Mouse (Mus musculus) cerebellum, adult 2 months (tissue): ENCODE data around the gene Pycard. TPM values are rescaled to one million over a fixed set of nuclear protein-coding genes. Genes with fewer than 3 reads are reported as not detected.
A peak's percentile ranks its signal among the peaks of the same experiment; 100 is the strongest.

ENCODE experiments used
- DNase-seq, 2 experiments: peaks; one replicate each; pipeline ENCODE4 v3.0.0; 2021
- H3K27ac ChIP-seq: fragments of 200-500 bp; 2 replicates; pipeline ENCODE4 v1.5.1; 2012; ENCODE audit warnings: low read length, control low read depth, inconsistent platforms; ENCODE audit not compliant: insufficient read depth
- H3K27me3 ChIP-seq: fragments of 200-500 bp; 2 replicates; pipeline ENCODE4 v1.6.1; 2012; ENCODE audit warnings: inconsistent platforms, mild to moderate bottlenecking, low read length, moderate library complexity; ENCODE audit not compliant: control insufficient read depth, insufficient read depth
- H3K4me1 ChIP-seq: fragments of 200-500 bp; 2 replicates; pipeline ENCODE4 v1.6.1; 2011; ENCODE audit warnings: low read length; ENCODE audit not compliant: control insufficient read depth, insufficient read depth
- H3K4me3 ChIP-seq: fragments of 200-500 bp; replicated peaks from 2 replicates; pipeline ENCODE3; 2011; ENCODE audit warnings: mild to moderate bottlenecking, low read depth, low read length, control low read depth; ENCODE audit not compliant: insufficient read depth
- CTCF ChIP-seq: fragments of 200-500 bp; IDR thresholded peaks from 2 replicates; pipeline ENCODE4 v1.5.1; 2011; ENCODE audit warnings: low read depth, mild to moderate bottlenecking, control low read depth, low read length, moderate library complexity, borderline replicate concordance; ENCODE audit not compliant: insufficient read depth
- POLR2A ChIP-seq: fragments of 200-500 bp; IDR thresholded peaks from 2 replicates; pipeline ENCODE4 v1.6.1; 2011; ENCODE audit warnings: low read length, control low read depth, borderline replicate concordance; ENCODE audit not compliant: insufficient read depth
- WGBS: fragments of 180-500 bp; shearing (Covaris S2); methylation state at CpG from one replicate; pipeline ENCODE4 v1.1.7; 2018; 5-methylcytosine and 5-hydroxymethylcytosine counted together
- polyA plus RNA-seq: library from polyadenylated mRNA; depleted of rRNA; stranded (reverse); fragments of >200 nt; gene quantifications from 2 replicates; pipeline ENCODE4 v1.2.3, GENCODE M21; 2012

Gene Pycard
- polyA plus RNA-seq, 1 experiment: 3.9 TPM

DNA sequence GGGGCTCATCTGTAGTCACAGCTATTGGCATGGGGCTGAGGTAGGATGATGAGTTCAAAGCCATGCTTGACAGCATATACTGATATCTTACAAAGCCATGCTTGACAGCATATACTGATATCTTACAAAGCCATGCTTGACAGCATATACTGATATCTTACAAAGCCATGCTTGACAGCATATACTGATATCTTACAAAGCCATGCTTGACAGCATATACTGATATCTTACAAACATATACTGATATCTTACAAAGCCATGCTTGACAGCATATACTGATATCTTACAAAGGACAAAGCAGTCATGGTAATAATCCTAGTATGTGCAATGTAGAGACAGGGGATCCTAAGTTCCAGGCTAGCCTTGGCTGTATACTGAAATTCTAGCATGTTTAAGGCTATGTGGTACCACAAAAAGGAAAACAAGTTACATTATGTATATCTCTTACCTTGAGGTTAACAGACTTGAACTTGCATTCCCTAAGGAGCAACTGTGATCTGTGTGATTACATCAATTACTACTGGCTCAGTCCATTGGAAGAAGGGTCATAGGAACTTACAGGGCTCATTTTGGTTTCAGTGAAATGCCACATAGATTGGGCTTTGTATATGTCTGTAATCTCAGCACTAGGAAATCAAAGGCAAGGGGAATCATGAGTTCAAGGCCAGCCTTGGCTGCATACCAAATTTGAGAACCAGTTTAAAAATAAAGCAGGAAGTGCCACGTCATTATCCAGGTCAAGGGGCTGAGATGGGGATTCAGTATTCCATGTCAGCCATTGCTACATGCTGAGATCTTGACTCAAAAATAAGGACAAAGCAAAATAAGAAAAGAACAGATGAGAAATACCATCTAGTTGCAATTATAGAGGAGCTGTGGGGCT is 6.6 kb upstream of the Pycard start:
- H3K4me3 ChIP-seq: no peak overlapping the region
- WGBS: 28% methylated on average over 1 of the region's 1 CpGs
- peak in 1 of 2 experiments; percentile 37 for DNase-seq
- no peaks in the 10 kb centered on the region for H3K27me3 ChIP-seq
- TF ChIP-seq POLR2A (no peak), CTCF (no peak)
- H3K27ac ChIP-seq: no peak overlapping the region
- H3K4me1 ChIP-seq: peaks cover 23% of the 10 kb centered on the region

DNA sequence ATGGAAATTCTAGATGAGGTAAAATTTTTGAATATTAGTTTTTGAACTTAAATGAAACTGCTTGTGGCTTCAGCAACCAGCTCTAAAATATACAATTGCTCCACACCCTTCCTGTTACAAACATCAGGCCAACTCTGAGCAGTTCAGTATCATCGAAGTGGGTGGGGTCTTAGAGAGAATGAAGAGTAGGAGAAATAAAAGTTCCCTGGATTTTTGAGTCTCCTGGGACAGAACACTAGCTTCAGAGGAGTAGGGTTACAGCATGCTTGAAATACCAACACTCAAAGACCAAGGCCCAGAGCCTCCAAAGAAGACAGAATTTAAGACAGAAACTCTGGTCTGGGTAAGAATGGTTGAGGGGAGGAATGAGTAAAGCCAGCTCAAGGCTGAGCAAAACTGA is 5.8 kb upstream of the Pycard start:
- TF ChIP-seq POLR2A (no peak), CTCF (no peak)
- no peak overlapping the region for H3K4me3 ChIP-seq
- no peak for DNase-seq
- H3K27ac ChIP-seq: no peak overlapping the region
- peaks cover 19% of the 10 kb centered on the region for H3K4me1 ChIP-seq
- 87% methylated on average over 1 of the region's 1 CpGs for WGBS
- H3K27me3 ChIP-seq: no peaks in the 10 kb centered on the region

DNA sequence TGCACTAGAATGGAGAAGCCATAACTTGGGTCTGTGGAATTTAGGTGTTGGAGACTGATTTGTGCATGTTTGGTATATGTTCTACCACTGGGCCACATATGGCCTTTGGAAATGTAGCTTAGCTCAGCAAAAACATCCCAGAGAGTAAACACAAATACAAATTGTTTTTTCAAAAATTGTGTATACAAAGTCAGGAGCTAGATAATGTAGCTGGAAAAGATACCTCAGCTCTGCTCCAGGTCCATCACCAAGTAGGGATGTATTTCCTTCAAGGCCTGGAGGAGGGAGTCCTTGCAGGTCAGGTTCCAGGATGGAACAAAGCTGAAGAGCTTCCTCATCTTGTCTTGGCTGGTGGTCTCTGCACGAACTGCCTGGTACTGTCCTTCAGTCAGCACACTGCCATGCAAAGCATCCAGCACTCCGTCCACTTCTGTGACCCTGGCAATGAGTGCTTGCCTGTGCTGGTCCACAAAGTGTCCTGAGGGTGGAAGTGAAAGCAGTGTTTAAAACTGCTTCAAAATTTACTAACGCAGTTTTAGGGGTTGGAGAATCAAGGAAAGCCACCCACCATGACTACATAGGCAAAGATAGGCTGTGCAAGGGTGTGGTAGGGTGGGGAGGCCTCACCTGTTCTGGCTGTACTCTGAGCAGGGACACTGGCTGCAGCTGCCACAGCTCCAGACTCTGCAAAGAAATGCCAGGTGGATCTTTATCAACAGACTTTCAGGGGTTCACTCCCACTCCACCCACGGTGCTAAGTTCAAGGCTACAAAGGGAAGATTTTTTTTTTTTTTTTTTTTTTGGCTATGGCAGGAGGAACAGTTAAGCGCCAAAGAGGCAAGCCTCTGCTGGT is 953 bp downstream of the Pycard start:
- no peak overlapping the region for H3K27ac ChIP-seq
- DNase-seq: no peak
- no peak for TF ChIP-seq CTCF
- no peak for TF ChIP-seq POLR2A
- 42% methylated on average over 5 of the region's 5 CpGs for WGBS
- H3K4me1 ChIP-seq: peaks cover 3% of the 10 kb centered on the region; the same call in 1 of the 2 replicates
- no peak overlapping the region for H3K4me3 ChIP-seq
- H3K27me3 ChIP-seq: no peaks in the 10 kb centered on the region

DNA sequence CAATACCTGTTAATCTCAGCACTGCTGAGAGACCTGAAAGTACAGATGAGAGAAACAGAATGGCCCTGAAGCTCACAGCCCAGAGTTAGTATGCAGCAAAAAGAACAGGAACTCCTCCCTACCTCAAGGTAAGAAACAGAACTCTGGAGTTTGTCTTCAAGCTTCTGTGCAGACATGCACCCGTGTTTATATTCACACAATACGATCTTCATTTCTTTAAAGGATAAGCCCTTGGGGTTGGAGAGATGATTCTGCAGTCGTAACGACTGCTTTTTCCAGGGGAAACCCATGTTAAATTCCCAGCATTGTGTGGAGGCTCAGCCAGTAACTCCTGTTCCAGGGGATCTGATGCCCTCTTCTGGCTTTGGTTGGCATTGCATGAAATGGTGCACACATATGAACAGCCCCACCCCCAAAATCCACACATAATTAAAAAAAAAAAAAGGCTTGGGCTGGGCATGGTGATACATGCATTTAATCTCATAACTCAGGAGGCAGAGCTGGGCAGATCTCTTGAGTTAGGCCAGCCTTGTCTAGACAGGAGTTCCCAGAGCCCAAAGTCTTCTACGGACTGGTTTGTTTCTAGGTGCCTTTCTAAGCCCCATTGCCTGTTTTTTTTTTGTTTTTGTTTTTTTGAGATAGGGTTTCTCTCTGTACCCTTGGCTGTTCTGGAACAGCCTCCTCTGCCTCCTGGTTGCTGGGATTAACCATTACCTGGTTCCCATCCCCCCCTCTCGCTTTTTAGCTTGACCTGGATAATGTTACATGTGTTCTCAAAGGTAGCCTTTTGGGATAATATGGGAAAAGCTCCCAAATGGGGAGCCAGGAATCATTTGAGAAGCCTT is 1.8 kb downstream of the Pycard start:
- TF ChIP-seq CTCF (peak; percentile 61), POLR2A (no peak)
- Histone ChIP-seq H3K4me1 (peaks cover 3% of the 10 kb centered on the region; the same call in 1 of the 2 replicates), H3K27ac (no peak overlapping the region), H3K4me3 (no peak overlapping the region), H3K27me3 (no peaks in the 10 kb centered on the region)
- 49% methylated on average over 6 of the region's 6 CpGs for WGBS
- peak; percentile 62 to 74 for DNase-seq

DNA sequence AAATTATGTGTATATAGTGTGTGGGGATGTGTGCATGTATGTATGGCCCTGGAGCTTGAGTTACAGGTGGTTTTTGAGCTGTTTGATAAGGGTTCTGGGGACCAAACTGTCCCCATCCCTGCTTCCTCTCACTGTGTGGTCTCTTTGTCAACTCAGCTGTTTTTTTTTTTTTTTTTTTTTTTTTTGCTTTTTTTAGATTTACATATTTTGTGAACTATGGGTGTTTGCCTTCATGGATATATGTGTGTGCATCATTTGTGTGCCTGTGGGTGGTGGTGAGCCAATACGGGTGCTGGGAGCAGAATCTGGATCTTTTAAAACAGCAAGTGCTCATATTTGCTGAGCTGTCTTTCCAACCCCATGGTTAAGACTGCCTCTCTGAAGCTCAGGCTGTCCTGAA is 4.8 kb downstream of the Pycard start:
- DNase-seq: no peak
- Histone ChIP-seq H3K27me3 (no peaks in the 10 kb centered on the region), H3K4me1 (peaks cover 3% of the 10 kb centered on the region; the same call in 1 of the 2 replicates), H3K4me3 (no peak overlapping the region), H3K27ac (no peak overlapping the region)
- 80% methylated on average over 1 of the region's 1 CpGs for WGBS
- TF ChIP-seq POLR2A: no peak
- TF ChIP-seq CTCF: no peak

DNA sequence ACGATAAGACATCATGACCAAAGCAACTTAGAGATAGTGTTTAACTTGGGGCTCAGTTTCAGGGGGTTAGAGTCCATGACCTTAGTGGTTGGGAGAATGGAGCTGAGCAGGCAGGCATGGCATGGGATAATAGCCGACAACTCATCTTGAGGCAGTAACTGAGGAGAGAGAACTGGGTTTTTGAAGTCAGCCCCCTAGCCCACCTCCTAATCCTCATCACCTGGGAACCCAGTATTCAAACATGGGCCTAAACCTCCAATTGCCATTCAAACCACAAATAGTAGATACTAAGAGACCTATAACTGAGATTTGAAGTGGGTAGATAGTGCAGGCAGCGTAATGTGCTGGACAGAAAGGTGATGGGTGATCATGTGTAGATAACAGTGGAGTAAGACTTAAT is 13.1 kb downstream of the Pycard start:
- 89% methylated on average over 3 of the region's 3 CpGs for WGBS

DNA sequence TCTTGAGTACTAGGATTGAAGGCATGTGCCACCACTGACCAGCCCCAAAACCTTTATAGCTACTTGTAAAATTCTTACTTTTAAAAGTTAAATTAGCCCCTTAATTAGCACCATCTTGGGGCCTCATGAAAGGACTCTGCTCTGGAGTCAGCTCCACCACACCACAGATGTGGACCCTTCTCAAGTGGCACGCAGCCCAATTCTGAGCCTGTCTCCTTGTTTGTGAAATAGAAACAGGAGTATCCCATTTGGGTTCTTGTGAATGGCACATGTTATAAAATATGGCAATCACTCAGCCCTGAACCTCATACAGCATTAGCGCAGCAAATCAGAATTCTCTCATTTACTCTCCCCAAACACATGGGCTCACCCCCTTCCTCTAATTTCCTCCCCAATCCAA is 14.8 kb downstream of the Pycard start:
- no peak overlapping the region for H3K4me3 ChIP-seq
- H3K27me3 ChIP-seq: no peaks in the 10 kb centered on the region
- H3K4me1 ChIP-seq: no peaks in the 10 kb centered on the region
- no peak for TF ChIP-seq POLR2A
- no peak for TF ChIP-seq CTCF
- 97% methylated on average over 2 of the region's 2 CpGs for WGBS
- no peak for DNase-seq
- no peak overlapping the region for H3K27ac ChIP-seq

More for the DNA sequence above, 13.1 kb downstream of the Pycard start:
- Histone ChIP-seq H3K4me3 (no peak overlapping the region), H3K4me1 (no peaks in the 10 kb centered on the region), H3K27ac (no peak overlapping the region), H3K27me3 (no peaks in the 10 kb centered on the region)
- DNase-seq: no peak
- TF ChIP-seq POLR2A (no peak), CTCF (no peak)
